ENCODE assay signal across 1 mouse cellular context in genomic region chr2:119605361-119605973, GRCm38 (mm10).
TF ChIP-seq lines count a peak whose summit lies in the region.

No protein-coding gene starts in this region.

TF ChIP-seq in CH12.LX, 34 proteins besides CTCF, POLR2A, EP300 and RAD21:
- peak; percentile 54; the same call in 1 of the 2 replicates for TF ChIP-seq POLR2AphosphoS2 (IDR thresholded peaks at IDR 0.05; ENCODE audit: low read depth, low read length)
- TF ChIP-seq ZKSCAN1 (IDR thresholded peaks at IDR 0.05; ENCODE audit: borderline replicate concordance, low read depth, low read length): no peak
